Mouse (Mus musculus): ENCODE measurements at regions not wholly inside any gene's neighbourhood (a gene's known extent, or its start where the extent isn't known, plus 50 kb on each side); places are given as distances from the start of the nearest gene placed in this dataset.

- DNase-seq: peak; percentile 33 to 44
- intact Hi-C loops (cut with DNase I): no loop called here
Observed at GRCm38 (mm10) chr12:77060060-77060695, 98.2 kb upstream of the Max start.

DNA sequence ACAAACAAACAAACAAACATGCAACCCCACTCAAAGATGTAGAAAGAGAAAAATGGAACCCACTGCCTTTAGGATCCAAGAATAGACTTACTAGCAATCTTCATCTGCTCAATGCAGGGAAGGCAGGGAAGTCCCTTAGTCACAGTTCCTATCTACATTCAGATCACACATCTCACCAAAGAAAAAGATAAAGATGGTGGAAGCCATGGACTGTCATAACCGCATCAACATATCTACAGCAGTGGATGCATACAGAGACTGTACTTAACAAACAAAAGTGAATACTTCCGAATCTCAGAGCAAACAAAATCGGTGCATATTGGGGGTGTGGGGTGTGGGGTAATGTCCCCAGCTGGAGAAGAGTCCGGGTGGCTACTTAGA lies 97.7 kb upstream of the Max start:
- DNase-seq: no peak
- intact Hi-C loops (cut with DNase I): no loop called here

GRCm38 (mm10) chr12:77058596-77059190 lies 96.7 kb upstream of the Max start:
- intact Hi-C loops (cut with DNase I): no loop called here
- DNase-seq: no peak

GRCm38 (mm10) chr12:77056748-77057370 lies 94.9 kb upstream of the Max start:
- intact Hi-C loops (cut with DNase I): no loop called here
- no peak for DNase-seq

- intact Hi-C loops (cut with DNase I): no loop called here
Observed at GRCm38 (mm10) chr12:77054700-77055099, 92.7 kb upstream of the Max start.

GRCm38 (mm10) chr12:77054211-77054610 lies 92.2 kb upstream of the Max start:
- no peak for DNase-seq
- intact Hi-C loops (cut with DNase I): no loop called here

More at GRCm38 (mm10) chr12:77054700-77055099, 92.7 kb upstream of the Max start:
- no peak for DNase-seq

DNA sequence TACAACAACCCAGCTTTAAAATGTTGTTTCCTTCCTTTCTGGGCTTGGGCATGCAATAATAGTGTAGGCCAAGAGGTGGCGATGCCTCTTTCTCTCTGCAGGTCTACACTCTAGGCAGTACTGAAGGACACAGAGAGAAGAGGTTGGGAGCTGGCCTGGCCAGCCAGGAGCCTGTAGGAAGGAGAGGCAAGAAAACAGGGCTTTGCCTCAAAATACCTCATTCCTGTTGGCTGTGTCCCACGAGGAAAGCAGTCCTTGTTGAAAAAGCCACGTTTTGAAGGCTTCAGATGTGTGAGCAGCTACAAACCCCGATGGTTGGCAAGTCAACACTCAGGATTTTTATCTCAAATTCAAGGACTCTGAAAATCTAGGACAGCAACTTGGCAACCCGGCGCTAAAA lies 90.9 kb upstream of the Max start:
- peak; percentile 66 to 67 for DNase-seq
- intact Hi-C loops (cut with DNase I): loop anchor here (2.0 kb wide), 1 partner anchor 186 kb away; the partner anchor contains the start of gene Fut8

DNA sequence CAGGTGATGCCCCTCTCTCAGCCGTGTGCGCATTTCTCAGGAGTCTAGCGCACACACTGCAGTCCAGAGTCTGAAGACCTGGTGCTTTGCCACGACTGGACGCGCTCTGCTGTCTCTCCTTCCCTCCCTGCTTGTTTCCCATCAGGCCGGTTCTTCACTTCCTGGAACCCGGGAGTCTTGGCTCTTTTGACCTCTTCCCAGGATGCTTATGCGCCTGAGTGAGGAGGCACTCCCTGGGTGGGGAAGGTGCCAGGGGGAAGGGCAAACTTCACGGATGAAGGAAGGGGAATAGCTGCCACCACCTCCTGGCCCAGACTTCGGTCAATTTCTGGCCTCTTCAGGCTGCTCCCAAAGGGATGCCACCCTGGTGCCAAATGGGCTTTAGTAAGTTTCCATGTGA lies 86.4 kb upstream of the Max start:
- no peak for DNase-seq
- intact Hi-C loops (cut with DNase I): no loop called here

DNA sequence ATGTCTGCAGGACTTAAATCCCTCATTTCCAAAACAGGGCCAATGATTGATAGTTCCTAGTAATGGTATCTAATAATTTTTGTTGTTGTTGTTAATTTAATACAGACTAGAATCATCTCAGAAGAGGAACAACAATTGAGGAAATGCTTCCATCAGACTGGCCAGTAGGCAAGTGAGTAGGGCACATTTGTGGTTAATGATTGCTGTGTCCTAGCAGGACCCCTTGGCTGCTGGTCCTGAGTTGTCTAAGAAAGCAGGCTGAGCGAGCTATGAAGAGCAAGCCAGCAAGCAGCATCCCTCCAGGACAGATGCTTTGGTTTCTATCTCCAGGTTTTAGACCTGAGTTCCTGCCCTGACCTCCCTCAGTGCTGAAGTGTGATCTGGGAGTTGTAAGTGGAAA lies 85.3 kb upstream of the Max start:
- intact Hi-C loops (cut with DNase I): no loop called here
- DNase-seq: no peak

- intact Hi-C loops (cut with DNase I): no loop called here
Observed at GRCm38 (mm10) chr12:77045956-77046355, 84.0 kb upstream of the Max start.

GRCm38 (mm10) chr12:77045356-77045755 lies 83.4 kb upstream of the Max start:
- DNase-seq: no peak
- intact Hi-C loops (cut with DNase I): no loop called here

More at GRCm38 (mm10) chr12:77045956-77046355, 84.0 kb upstream of the Max start:
- DNase-seq: peak in 1 of 2 experiments; percentile 36

DNA sequence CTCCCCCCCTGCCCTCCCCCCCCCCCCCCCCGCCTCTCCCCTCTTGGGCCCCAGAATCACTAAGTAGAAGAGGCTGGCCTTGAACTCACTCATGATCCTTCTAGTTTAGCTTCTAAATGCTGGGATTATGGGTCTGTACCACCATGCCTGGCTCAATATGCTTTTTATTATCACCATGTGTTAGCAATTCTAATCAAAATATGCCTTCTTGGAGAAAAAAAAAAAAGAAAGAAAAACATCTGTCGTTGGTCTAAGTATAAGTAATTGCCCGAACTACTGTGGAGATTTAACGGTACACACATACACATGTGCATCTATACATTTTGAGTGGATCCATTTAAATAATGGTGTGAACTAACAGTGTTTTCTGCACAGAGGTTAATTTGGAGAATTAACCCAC lies 80.4 kb upstream of the Max start:
- intact Hi-C loops (cut with DNase I): no loop called here

GRCm38 (mm10) chr12:77041141-77041540 lies 79.1 kb upstream of the Max start:
- no peak for DNase-seq
- intact Hi-C loops (cut with DNase I): no loop called here

More for the DNA sequence above, 80.4 kb upstream of the Max start:
- DNase-seq: no peak

DNA sequence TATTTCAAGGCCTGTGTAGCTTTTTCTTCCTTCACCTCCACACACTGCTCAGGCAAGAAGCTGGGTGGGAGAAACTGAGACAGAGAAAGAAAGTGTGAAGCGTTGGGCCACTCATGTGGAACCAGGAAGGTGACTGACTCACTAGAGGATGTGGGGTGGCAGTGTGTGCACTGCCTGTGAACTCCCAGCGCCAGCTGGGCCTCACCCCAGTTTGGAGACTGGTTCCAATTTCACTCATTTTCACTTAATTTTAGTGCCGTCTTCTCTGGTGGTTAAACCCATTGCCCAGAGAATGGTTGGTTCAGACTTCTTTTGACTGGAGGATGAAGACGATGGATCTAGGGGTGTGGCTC lies 77.9 kb upstream of the Max start:
- intact Hi-C loops (cut with DNase I): no loop called here
- DNase-seq: no peak

- no peak for DNase-seq
- intact Hi-C loops (cut with DNase I): no loop called here
Observed at GRCm38 (mm10) chr12:77039295-77039952, 77.4 kb upstream of the Max start.

DNA sequence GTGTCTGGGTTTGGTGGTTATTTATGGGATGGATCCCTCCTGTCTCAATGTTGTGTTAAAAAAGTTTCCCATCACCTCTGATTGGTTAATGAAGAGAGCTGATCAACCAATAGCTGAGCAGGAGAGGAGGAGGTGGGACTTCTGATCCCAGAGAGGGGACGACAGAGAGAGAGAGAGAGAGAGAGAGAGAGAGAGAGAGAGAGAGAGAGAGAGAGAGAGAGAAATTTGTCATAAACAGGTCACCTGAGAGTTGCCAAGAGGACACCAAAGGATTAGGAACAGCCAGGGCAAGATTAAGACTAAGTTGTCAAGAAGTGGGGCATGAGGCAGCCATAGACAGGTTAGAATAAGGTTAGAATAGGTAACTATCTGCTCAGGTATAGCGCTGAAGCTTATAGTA lies 73.7 kb upstream of the Max start:
- intact Hi-C loops (cut with DNase I): no loop called here

DNA sequence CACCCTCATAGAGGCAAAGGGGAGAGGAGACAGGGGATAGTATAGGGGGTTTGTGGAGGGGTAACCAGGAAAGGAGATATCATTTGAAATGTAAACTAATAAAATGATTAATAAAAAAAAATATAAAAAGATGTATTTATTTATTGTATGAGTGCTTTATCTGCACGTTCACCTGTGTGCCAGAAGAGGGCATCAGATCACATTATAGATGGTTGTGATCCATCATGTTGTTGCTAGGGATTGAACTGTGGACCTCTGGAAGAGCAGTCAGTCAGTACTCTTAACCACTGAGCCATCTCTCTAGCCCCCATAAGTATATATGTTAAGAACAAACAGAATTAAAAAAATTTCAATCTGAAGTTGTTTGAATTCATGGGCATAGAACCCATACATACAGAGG lies 69.4 kb upstream of the Max start:
- intact Hi-C loops (cut with DNase I): no loop called here
- no peak for DNase-seq

More for the DNA sequence above, 73.7 kb upstream of the Max start:
- no peak for DNase-seq

DNA sequence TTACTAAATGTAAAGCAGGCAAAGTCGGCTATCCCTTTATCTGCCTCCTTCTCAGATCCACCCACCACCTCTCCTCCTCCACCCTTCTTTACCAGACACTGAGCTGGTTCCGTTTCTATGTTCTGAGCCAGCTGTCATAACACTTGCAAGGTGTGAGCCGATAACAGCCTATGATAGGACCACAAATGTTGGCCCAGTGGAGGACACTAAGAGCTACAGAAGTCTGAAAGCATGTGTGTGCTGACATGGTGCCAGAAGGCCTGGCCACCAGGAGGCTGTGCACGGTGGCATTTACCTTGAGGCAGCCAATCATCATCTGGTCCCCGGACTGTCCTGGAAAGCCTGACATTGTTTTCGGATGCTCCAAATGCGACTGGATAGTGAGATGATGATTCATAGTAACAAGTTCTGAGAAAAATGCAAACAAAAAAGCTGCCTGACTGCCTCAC lies 63.5 kb upstream of the Max start:
- no peak for DNase-seq

GRCm38 (mm10) chr12:77022538-77022937 lies 60.5 kb upstream of the Max start:
- intact Hi-C loops (cut with DNase I): no loop called here
- DNase-seq: no peak

More for the DNA sequence above, 63.5 kb upstream of the Max start:
- intact Hi-C loops (cut with DNase I): no loop called here

- intact Hi-C loops (cut with DNase I): no loop called here
Observed at GRCm38 (mm10) chr12:77021881-77022280, 59.9 kb upstream of the Max start.

GRCm38 (mm10) chr12:77019708-77020511 lies 57.9 kb upstream of the Max start:
- peak; percentile 7 to 20 for DNase-seq
- intact Hi-C loops (cut with DNase I): no loop called here

More at GRCm38 (mm10) chr12:77021881-77022280, 59.9 kb upstream of the Max start:
- DNase-seq: no peak
